Mouse (Mus musculus) erythroblast, embryonic 14.5 days (primary cell): Measurements from ENCODE around the gene Zfp536. TPM values are rescaled to one million over a fixed set of nuclear protein-coding genes. Genes with fewer than 3 reads are reported as not detected.

Source experiments
- H3K27me3 ChIP-seq: 2 replicates; pipeline ENCODE4 v1.6.1; 2012; ENCODE audit warnings: inconsistent platforms; ENCODE audit not compliant: control insufficient read depth
- H3K36me3 ChIP-seq: 2 replicates; pipeline ENCODE4 v1.6.1; 2012; ENCODE audit warnings: mild to moderate bottlenecking, inconsistent platforms; ENCODE audit not compliant: control insufficient read depth
- H3K4me1 ChIP-seq: 2 replicates; pipeline ENCODE4 v1.6.1; 2012; ENCODE audit warnings: inconsistent platforms; ENCODE audit not compliant: control insufficient read depth
- H3K4me3 ChIP-seq: replicated peaks from 2 replicates; pipeline ENCODE3; 2012; ENCODE audit warnings: moderate library complexity, mild to moderate bottlenecking, inconsistent platforms
- H3K9me3 ChIP-seq: 2 replicates; pipeline ENCODE4 v1.6.1; 2012; ENCODE audit warnings: low read length, inconsistent platforms, mixed read lengths; ENCODE audit not compliant: control insufficient read depth
- GATA1 ChIP-seq: IDR thresholded peaks from 2 replicates; pipeline ENCODE4 v1.6.1; 2012; ENCODE audit warnings: low read length, inconsistent platforms, mixed read lengths
- TAL1 ChIP-seq: IDR thresholded peaks from 3 replicates; pipeline ENCODE4 v1.6.1; 2012; ENCODE audit warnings: low read length, inconsistent platforms, mixed read lengths
- polyA plus RNA-seq: library from polyadenylated mRNA; stranded (reverse); fragments of >175 nt; gene quantifications from 2 replicates; pipeline ENCODE4 v1.2.3, GENCODE M21; 2012

Gene Zfp536
- polyA plus RNA-seq, 1 experiment, result not detected

DNA sequence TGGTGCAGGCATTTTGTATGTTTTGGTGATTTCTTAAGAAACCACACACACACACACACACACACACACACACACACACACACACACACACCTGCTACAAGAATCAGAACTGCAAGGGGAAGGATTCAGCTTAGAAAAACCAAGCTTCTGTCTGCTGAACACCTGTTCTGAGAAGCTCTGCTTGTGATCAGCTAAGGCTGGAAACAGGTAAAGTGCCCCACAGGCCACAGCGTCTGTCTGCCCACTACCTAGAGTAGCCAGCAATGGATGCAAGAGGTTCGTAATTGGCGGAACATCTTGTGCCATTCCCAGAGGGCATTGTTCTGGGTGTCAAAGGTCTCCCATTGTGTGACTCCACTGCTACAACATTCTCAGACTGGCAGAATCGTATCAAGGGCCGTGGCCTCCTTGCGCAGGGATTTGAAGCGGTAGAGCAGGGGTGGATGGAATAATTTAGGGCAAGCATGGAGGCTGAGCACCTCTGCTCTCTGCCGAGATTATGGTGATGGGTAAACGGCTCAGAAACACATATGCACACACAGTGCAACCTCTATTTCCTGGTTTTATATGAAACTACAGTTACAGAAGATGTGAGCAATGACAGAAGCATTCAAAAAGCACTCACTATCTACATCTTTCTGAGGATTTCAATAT lies 170.4 kb downstream of the Zfp536 start:
- Histone ChIP-seq H3K4me3 (no peak overlapping the region), H3K36me3 (no peaks in the 10 kb centered on the region), H3K27me3 (no peaks in the 10 kb centered on the region), H3K9me3 (peaks cover 3% of the 10 kb centered on the region; the same call in 1 of the 2 replicates), H3K4me1 (no peaks in the 10 kb centered on the region)
- TF ChIP-seq GATA1, result no peak
- TF ChIP-seq TAL1, result no peak

DNA sequence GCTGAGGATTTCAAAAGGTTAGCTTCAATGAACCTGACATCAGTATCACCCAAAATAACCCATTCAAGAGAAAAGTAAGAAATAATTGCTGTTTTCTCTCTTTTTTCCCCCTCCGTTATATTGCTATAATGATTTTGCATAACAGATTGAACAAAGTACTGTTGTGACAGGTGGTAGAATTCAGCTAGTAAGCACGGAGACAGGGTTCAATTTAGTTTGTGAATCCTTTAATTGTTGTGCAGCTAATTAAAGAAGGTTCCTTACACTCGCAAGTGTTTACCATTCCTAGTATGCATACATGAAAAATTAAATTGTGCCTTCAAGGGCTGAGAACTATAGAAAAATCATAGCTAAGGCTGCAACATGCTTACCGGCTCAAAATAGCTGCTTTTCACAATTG lies 173.1 kb downstream of the Zfp536 start:
- no peak for TF ChIP-seq TAL1
- no peak for TF ChIP-seq GATA1

DNA sequence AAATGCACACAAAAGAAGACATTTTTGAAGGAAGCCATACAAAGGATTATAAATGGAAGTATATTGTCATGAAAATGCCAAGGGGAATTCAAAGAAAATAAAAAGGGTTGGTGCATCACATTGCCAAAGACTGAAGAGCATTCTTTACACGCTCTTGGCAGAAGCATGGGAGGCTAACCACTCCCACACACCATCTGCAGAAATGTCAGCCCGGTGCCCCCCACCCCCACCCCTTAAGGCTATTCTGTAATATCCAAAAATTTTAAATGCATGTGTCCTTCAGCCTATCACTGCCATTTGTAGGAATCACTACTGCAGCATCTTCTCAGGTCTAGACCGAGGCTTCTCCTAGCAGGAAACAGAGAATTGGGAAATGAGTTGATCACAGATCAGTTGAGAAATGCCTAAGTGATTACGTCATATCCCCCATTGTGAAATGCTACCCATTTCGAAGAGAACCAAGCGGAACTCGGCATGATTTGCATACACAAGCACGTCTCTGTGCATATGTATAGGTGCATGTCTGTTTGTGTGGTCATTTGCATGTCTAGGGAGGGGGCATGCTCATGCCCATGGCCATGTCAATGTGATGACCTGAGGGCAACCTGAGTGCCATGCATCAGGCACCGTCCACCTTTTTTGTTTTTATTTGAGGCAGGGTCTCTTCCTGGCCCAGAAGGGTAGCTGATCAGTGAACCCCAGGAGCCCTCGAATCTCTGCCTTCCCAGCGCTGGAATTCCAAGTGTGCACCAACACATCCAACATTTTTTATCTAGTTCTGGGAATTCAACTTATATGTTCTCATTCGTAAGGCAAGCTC lies 179.0 kb downstream of the Zfp536 start:
- Histone ChIP-seq H3K9me3 (no peaks in the 10 kb centered on the region), H3K36me3 (no peaks in the 10 kb centered on the region), H3K4me3 (no peak overlapping the region), H3K4me1 (no peaks in the 10 kb centered on the region), H3K27me3 (no peaks in the 10 kb centered on the region)
- TF ChIP-seq GATA1 (no peak), TAL1 (no peak)

More for the DNA sequence above, 173.1 kb downstream of the Zfp536 start:
- Histone ChIP-seq H3K36me3 (no peaks in the 10 kb centered on the region), H3K27me3 (no peaks in the 10 kb centered on the region), H3K4me3 (no peak overlapping the region), H3K4me1 (no peaks in the 10 kb centered on the region), H3K9me3 (no peaks in the 10 kb centered on the region)

DNA sequence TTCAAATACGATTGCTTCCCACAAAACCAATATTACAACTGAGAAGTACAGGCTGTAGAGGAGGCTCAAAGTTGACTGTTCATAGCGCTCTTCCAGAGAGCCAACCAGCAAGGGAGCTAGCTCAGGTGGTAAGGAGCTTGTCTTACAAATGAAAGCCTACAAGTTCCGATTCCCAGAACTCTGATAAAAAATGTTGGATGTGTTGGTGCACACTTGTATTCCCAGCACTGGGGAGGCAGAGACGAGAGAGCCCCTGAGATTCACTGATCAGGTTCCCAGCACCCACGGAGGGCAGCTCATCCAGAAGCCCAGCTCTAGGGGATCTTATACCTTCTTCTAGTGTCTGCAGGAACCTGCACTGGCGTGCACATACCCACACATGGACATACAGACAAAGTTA lies 179.9 kb downstream of the Zfp536 start:
- H3K4me3 ChIP-seq, result no peak overlapping the region
- no peak for TF ChIP-seq TAL1
- no peaks in the 10 kb centered on the region for H3K27me3 ChIP-seq
- H3K9me3 ChIP-seq, result no peaks in the 10 kb centered on the region
- no peaks in the 10 kb centered on the region for H3K36me3 ChIP-seq
- H3K4me1 ChIP-seq, result no peaks in the 10 kb centered on the region

DNA sequence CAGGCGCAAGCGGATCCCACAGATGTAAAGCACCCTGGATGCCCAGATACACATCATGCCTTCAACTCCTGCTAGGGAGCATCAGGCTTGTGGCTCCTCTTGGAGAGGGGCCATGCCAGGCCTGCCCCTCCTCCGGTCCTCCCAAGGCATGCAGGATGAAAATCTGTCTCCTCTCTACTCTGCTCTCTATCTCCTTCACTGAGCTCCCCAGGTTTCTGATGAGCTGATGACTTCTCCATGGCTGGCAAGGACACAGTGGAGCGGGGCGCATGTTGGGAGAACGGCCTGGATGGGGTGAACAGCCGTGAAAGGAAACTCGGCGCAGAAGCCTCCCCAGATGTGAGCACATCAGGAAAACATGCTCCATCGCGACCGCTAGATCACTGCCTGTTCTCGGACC lies 186.7 kb downstream of the Zfp536 start:
- H3K4me1 ChIP-seq, result no peaks in the 10 kb centered on the region
- no peaks in the 10 kb centered on the region for H3K27me3 ChIP-seq
- H3K36me3 ChIP-seq, result no peaks in the 10 kb centered on the region
- H3K4me3 ChIP-seq, result no peak overlapping the region
- TF ChIP-seq TAL1, result no peak
- TF ChIP-seq GATA1, result no peak
- H3K9me3 ChIP-seq, result peaks cover 4% of the 10 kb centered on the region

DNA sequence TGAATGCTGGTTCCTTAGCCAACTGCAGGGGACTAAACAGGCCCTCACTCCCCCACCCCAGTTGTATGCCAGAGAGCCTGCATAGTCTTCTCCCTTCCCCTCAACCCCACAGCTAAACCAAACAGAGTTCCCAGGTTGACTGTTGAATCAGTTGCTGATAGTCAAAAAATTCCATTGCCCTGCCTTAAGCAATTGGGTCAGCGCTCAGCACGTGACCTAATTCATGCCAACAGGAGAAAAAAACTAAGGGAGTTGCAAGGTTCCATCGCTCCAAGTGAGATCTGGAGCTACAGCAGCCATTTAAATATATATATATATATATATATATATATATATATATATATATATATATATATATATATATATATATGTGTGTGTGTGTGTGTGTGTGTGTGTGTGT lies 192.2 kb downstream of the Zfp536 start:
- Histone ChIP-seq H3K36me3 (no peaks in the 10 kb centered on the region), H3K4me1 (no peaks in the 10 kb centered on the region), H3K27me3 (no peaks in the 10 kb centered on the region), H3K4me3 (no peak overlapping the region), H3K9me3 (no peaks in the 10 kb centered on the region)
- TF ChIP-seq TAL1 (no peak), GATA1 (no peak)

DNA sequence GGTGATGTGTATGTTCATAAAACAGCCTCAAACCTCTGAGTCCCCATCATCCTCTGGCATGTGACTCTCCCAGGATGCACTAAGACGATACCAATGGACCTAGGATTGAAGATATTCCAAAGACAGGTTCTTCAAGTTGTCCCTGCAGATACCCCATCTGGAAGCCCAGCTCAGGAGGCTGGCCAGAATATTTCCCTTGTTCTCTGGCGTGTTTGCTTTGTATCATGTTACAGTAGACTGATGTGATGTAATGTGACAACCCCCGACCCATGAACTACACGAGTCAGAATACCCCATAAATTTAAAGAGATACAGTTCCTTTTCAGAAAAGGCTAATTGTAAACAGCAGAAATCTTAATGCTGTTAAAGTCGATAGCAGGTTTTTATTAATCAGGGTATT lies 192.9 kb downstream of the Zfp536 start:
- Histone ChIP-seq H3K4me1 (no peaks in the 10 kb centered on the region), H3K9me3 (no peaks in the 10 kb centered on the region), H3K4me3 (no peak overlapping the region), H3K36me3 (no peaks in the 10 kb centered on the region), H3K27me3 (no peaks in the 10 kb centered on the region)
- no peak for TF ChIP-seq TAL1
- no peak for TF ChIP-seq GATA1

DNA sequence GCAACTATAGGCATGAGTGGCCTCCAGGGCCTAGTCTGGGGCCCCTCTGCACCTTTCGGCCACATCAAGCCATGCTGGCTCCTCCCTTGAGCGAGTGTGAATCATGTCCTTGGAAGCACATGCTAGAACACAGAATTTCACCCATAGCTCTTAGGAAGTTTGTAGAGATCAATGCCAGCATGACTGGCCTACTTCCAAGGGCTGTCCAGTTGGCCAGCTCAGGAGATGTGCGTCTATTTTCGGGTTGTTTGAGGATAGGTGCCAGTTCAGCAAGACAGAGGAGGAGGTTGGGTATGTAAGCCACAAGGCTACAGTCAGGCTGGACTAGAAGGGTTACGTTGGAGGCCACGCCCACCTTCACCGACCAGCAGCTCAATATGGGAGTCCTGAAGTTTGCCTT lies 201.4 kb downstream of the Zfp536 start:
- H3K27me3 ChIP-seq, result no peaks in the 10 kb centered on the region
- no peaks in the 10 kb centered on the region for H3K36me3 ChIP-seq

DNA sequence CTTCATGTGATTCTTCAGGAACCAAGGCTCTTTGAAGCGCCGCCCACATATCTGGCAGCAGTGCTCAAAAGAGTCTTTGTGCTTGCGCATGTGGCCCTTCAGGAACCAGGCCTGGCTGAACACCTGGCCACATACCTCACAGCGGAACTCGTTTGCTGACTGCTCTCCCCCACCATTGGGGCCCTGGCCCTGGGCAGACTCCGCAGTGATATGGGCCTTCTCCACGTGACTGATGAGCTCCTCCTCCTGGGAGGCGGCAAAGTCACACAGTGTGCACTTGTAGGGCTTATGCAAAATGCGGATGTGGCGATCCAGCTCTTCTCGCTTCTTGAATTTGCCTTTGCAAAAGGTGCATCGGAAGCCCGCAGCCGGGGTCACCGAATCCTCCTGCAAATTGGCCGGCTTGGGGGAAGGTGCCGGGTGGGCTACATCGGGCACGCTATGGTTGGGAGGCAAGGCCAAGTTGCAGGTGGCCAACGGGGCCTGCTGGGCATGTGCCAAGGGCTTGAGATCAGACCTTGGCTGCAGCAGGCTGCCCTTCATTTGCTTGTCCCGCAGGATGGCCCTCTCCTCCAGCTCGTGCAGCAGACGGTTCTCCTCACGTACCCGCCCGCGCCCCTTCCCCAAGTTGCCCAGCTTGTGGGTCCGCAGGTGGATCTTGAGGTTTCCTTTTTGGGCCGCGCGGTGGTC lies 204.5 kb downstream of the Zfp536 start:
- Histone ChIP-seq H3K4me3 (no peak overlapping the region), H3K4me1 (no peaks in the 10 kb centered on the region), H3K36me3 (no peaks in the 10 kb centered on the region), H3K27me3 (no peaks in the 10 kb centered on the region), H3K9me3 (peaks cover 37% of the 10 kb centered on the region)
- TF ChIP-seq GATA1 (no peak), TAL1 (no peak)

More for the DNA sequence above, 201.4 kb downstream of the Zfp536 start:
- no peaks in the 10 kb centered on the region for H3K4me1 ChIP-seq
- no peak overlapping the region for H3K4me3 ChIP-seq
- TF ChIP-seq GATA1, result no peak
- no peak for TF ChIP-seq TAL1
- peaks cover 37% of the 10 kb centered on the region for H3K9me3 ChIP-seq
